Mouse (Mus musculus) MEL (cell line): Measurements from ENCODE around the gene Fam122b. TPM values are rescaled to one million over a fixed set of nuclear protein-coding genes. Genes with fewer than 3 reads are reported as not detected.

Source experiments
- DNase-seq: peaks from one replicate; pipeline ENCODE4 v3.0.0; 2011; ENCODE audit warnings: low read depth, low spot score
- H3K27ac ChIP-seq: 2 replicates; pipeline ENCODE4 v1.5.1; 2012; ENCODE audit warnings: low read depth, mild to moderate bottlenecking, control low read depth, low read length, moderate library complexity; ENCODE audit not compliant: control insufficient read depth
- H3K27me3 ChIP-seq, 2 experiments: fragments of 150-350 bp in 1 of 2; sonication (generic) in 1 of 2; 2 replicates each; pipeline ENCODE4 v1.6.1; 2012; ENCODE audit warnings: low read length in 2 of 2, mild to moderate bottlenecking in 2 of 2, improper control_type of control experiment in 1 of 2, moderate library complexity in 1 of 2; ENCODE audit not compliant: insufficient read depth in 2 of 2, control insufficient read depth in 1 of 2
- H3K36me3 ChIP-seq, 2 experiments: 2 replicates each; pipeline ENCODE4 v1.6.1; 2012 to 2014; ENCODE audit warnings: low read length in 2 of 2, improper control_type of control experiment in 1 of 2, inconsistent platforms in 1 of 2, mild to moderate bottlenecking in 1 of 2; ENCODE audit not compliant: insufficient read depth in 2 of 2, control insufficient read depth in 1 of 2
- H3K4me1 ChIP-seq, 2 experiments: fragments of 150-350 bp in 1 of 2; sonication (generic) in 1 of 2; 2 replicates each; pipeline ENCODE4 v1.6.1; 2012; ENCODE audit warnings: low read length in 2 of 2, improper control_type of control experiment in 1 of 2, mild to moderate bottlenecking in 1 of 2; ENCODE audit not compliant: insufficient read depth in 2 of 2, control insufficient read depth in 1 of 2
- H3K4me3 ChIP-seq, 2 experiments: fragments of 150-350 bp in 1 of 2; sonication (generic) in 1 of 2; 2 replicates each; pipeline ENCODE4 v1.5.1; 2012; ENCODE audit warnings: low read depth in 2 of 2, low read length in 2 of 2, mild to moderate bottlenecking in 2 of 2, moderate library complexity in 2 of 2, control low read depth in 1 of 2, improper control_type of control experiment in 1 of 2; ENCODE audit not compliant: control insufficient read depth in 1 of 2, insufficient read depth in 1 of 2
- H3K79me2 ChIP-seq: 2 replicates; pipeline ENCODE4 v1.6.1; 2012; ENCODE audit warnings: mild to moderate bottlenecking, low read length, moderate library complexity; ENCODE audit not compliant: control insufficient read depth, poor library complexity, insufficient read depth
- H3K9ac ChIP-seq: 2 replicates; pipeline ENCODE4 v1.6.1; 2012; ENCODE audit warnings: low read depth, mild to moderate bottlenecking, control low read depth, low read length, moderate library complexity; ENCODE audit not compliant: control insufficient read depth, poor library complexity, severe bottlenecking
- H3K9me3 ChIP-seq: fragments of 150-350 bp; sonication (generic); replicated peaks from 2 replicates; pipeline ENCODE4 v1.6.1; 2012; ENCODE audit warnings: mild to moderate bottlenecking, low read length, improper control_type of control experiment, moderate library complexity; ENCODE audit not compliant: insufficient read depth
- BHLHE40 ChIP-seq: IDR thresholded peaks from 2 replicates; pipeline ENCODE4 v1.6.1; 2012; ENCODE audit warnings: low read depth, mild to moderate bottlenecking, inconsistent platforms, low read length, improper control_type of control experiment, borderline replicate concordance
- CHD1 ChIP-seq: IDR thresholded peaks from 2 replicates; pipeline ENCODE4 v1.6.1; 2012; ENCODE audit warnings: low read depth, mild to moderate bottlenecking, inconsistent platforms, low read length, improper control_type of control experiment
- CHD2 ChIP-seq: IDR thresholded peaks from 2 replicates; pipeline ENCODE4 v1.6.1; 2011; ENCODE audit warnings: low read length, improper control_type of control experiment
- CTCF ChIP-seq, 3 experiments: IDR thresholded peaks in 2 of 3; conservative IDR thresholded peaks in 1 of 3; 2 replicates each; pipeline ENCODE4 v1.5.1; 2011 to 2012; ENCODE audit warnings: low read length in 3 of 3, low read depth in 2 of 3, mild to moderate bottlenecking in 2 of 3, improper control_type of control experiment in 1 of 3, inconsistent platforms in 1 of 3, mixed read lengths in 1 of 3, moderate library complexity in 1 of 3; ENCODE audit not compliant: control insufficient read depth in 1 of 3, insufficient read depth in 1 of 3, poor library complexity in 1 of 3, severe bottlenecking in 1 of 3
- E2F4 ChIP-seq: IDR thresholded peaks from 2 replicates; pipeline ENCODE4 v1.6.1; 2011; ENCODE audit warnings: low read depth, low read length, improper control_type of control experiment, borderline replicate concordance
- EP300 ChIP-seq, 2 experiments: IDR thresholded peaks; 2 replicates each; pipeline ENCODE4 v1.6.1; 2011; ENCODE audit warnings: improper control_type of control experiment in 2 of 2, low read length in 2 of 2, low read depth in 1 of 2, mild to moderate bottlenecking in 1 of 2
- GABPA ChIP-seq: IDR thresholded peaks from 2 replicates; pipeline ENCODE4 v1.6.1; 2012; ENCODE audit warnings: low read depth, mild to moderate bottlenecking, inconsistent platforms, low read length, improper control_type of control experiment, moderate library complexity
- GATA1 ChIP-seq: IDR thresholded peaks from 2 replicates; pipeline ENCODE4 v1.6.1; 2011; ENCODE audit warnings: low read depth, low read length, improper control_type of control experiment
- HCFC1 ChIP-seq: IDR thresholded peaks from 2 replicates; pipeline ENCODE4 v1.6.1; 2012; ENCODE audit warnings: low read depth, mild to moderate bottlenecking, inconsistent platforms, low read length, improper control_type of control experiment, moderate library complexity
- KAT2A ChIP-seq: conservative IDR thresholded peaks from 2 replicates; pipeline ENCODE4 v1.6.1; 2012; ENCODE audit warnings: low read depth, low read length, improper control_type of control experiment, inconsistent platforms
- MAX ChIP-seq: IDR thresholded peaks from 2 replicates; pipeline ENCODE4 v1.6.1; 2011; ENCODE audit warnings: low read length, improper control_type of control experiment
- MAZ ChIP-seq: IDR thresholded peaks from 2 replicates; pipeline ENCODE4 v1.6.1; 2012; ENCODE audit warnings: low read depth, mild to moderate bottlenecking, inconsistent platforms, low read length, improper control_type of control experiment
- MEF2A ChIP-seq: IDR thresholded peaks from 2 replicates; pipeline ENCODE4 v1.6.1; 2014; ENCODE audit warnings: low read depth, mild to moderate bottlenecking, inconsistent platforms, low read length, improper control_type of control experiment; ENCODE audit not compliant: poor library complexity, insufficient replicate concordance, severe bottlenecking; ENCODE audit errors: extremely low read depth
- MXI1 ChIP-seq: IDR thresholded peaks from 2 replicates; pipeline ENCODE4 v1.6.1; 2011; ENCODE audit warnings: mild to moderate bottlenecking, low read depth, low read length, improper control_type of control experiment
- MYC ChIP-seq: IDR thresholded peaks from 2 replicates; pipeline ENCODE4 v1.6.1; 2011; ENCODE audit warnings: low read depth, mild to moderate bottlenecking, low read length, improper control_type of control experiment, moderate library complexity
- NRF1 ChIP-seq: IDR thresholded peaks from 2 replicates; pipeline ENCODE4 v1.6.1; 2014; ENCODE audit warnings: low read depth, mild to moderate bottlenecking, inconsistent platforms, low read length, improper control_type of control experiment, moderate library complexity; ENCODE audit not compliant: poor library complexity, insufficient read depth, severe bottlenecking
- POLR2A ChIP-seq, 2 experiments: IDR thresholded peaks; 2 replicates each; pipeline ENCODE4 v1.6.1; 2011 to 2012; ENCODE audit warnings: low read length in 2 of 2, mild to moderate bottlenecking in 2 of 2, control low read depth in 1 of 2, improper control_type of control experiment in 1 of 2, low read depth in 1 of 2, moderate library complexity in 1 of 2; ENCODE audit not compliant: control insufficient read depth in 1 of 2, insufficient read depth in 1 of 2, poor library complexity in 1 of 2
- POLR2AphosphoS2 ChIP-seq: IDR thresholded peaks from 2 replicates; pipeline ENCODE4 v1.6.1; 2011; ENCODE audit warnings: low read length, improper control_type of control experiment
- POLR2AphosphoS5 ChIP-seq: IDR thresholded peaks from 2 replicates; pipeline ENCODE4 v1.6.1; 2012; ENCODE audit warnings: low read depth, borderline replicate concordance, mild to moderate bottlenecking, inconsistent platforms, low read length, moderate library complexity, mixed read lengths
- RAD21 ChIP-seq: IDR thresholded peaks from 2 replicates; pipeline ENCODE4 v1.6.1; 2011; ENCODE audit warnings: mild to moderate bottlenecking, low read depth, low read length, improper control_type of control experiment
- RCOR1 ChIP-seq: IDR thresholded peaks from 2 replicates; pipeline ENCODE4 v1.6.1; 2012; ENCODE audit warnings: low read depth, mild to moderate bottlenecking, inconsistent platforms, low read length, improper control_type of control experiment
- SIN3A ChIP-seq: IDR thresholded peaks from 2 replicates; pipeline ENCODE4 v1.6.1; 2012; ENCODE audit warnings: low read length, improper control_type of control experiment, inconsistent platforms
- SMC3 ChIP-seq: IDR thresholded peaks from 2 replicates; pipeline ENCODE4 v1.6.1; 2011; ENCODE audit warnings: low read depth, low read length, improper control_type of control experiment
- TAL1 ChIP-seq: IDR thresholded peaks from 2 replicates; pipeline ENCODE4 v1.6.1; 2012; ENCODE audit warnings: mild to moderate bottlenecking, inconsistent platforms, low read length, moderate library complexity, mixed read lengths
- TBP ChIP-seq: IDR thresholded peaks from 2 replicates; pipeline ENCODE4 v1.8.0; 2011; ENCODE audit warnings: low read depth, low read length, improper control_type of control experiment
- TCF12 ChIP-seq: IDR thresholded peaks from 2 replicates; pipeline ENCODE4 v1.6.1; 2014; ENCODE audit warnings: low read depth, mild to moderate bottlenecking, inconsistent platforms, low read length, improper control_type of control experiment, moderate library complexity
- UBTF ChIP-seq: IDR thresholded peaks from 2 replicates; pipeline ENCODE4 v1.6.1; 2012; ENCODE audit warnings: low read depth, mild to moderate bottlenecking, inconsistent platforms, low read length, improper control_type of control experiment, moderate library complexity, borderline replicate concordance; ENCODE audit not compliant: insufficient read depth
- ZKSCAN1 ChIP-seq: IDR thresholded peaks from 2 replicates; pipeline ENCODE4 v1.6.1; 2012; ENCODE audit warnings: low read depth, mild to moderate bottlenecking, inconsistent platforms, low read length, improper control_type of control experiment, moderate library complexity
- ZMIZ1 ChIP-seq: IDR thresholded peaks from 2 replicates; pipeline ENCODE4 v1.6.1; 2012; ENCODE audit warnings: low read depth, mild to moderate bottlenecking, inconsistent platforms, low read length, improper control_type of control experiment, moderate library complexity
- polyA plus RNA-seq, 2 experiments: library from polyadenylated mRNA; stranded (reverse) in 1 of 2; unstranded in 1 of 2; fragments of >175 nt in 1 of 2; fragments of >200 nt in 1 of 2; gene quantifications; 2 replicates each; pipeline versions ENCODE4 v1.2.1 to v1.2.4; 2012; ENCODE audit warnings: low replicate concordance in 2 of 2, low read depth in 1 of 2; ENCODE audit not compliant: insufficient read length in 2 of 2, insufficient read depth in 1 of 2, missing spikeins in 1 of 2
- total RNA-seq: library from RNA; depleted of rRNA; stranded (reverse); fragments of 300-350 nt; gene quantifications from 2 replicates; pipeline ENCODE4 v1.2.3, GENCODE M21; 2012

Fam122b gene
- total and polyA plus RNA-seq, 3 experiments, result 2.2 to 9.9 TPM; not detected in 1

GRCm38 (mm10) chrX:53197681-53198080 lies 71.9 kb downstream of the Fam122b start:
- no peak for DNase-seq
- H3K79me2 ChIP-seq, result no peaks in the 10 kb centered on the region

DNA sequence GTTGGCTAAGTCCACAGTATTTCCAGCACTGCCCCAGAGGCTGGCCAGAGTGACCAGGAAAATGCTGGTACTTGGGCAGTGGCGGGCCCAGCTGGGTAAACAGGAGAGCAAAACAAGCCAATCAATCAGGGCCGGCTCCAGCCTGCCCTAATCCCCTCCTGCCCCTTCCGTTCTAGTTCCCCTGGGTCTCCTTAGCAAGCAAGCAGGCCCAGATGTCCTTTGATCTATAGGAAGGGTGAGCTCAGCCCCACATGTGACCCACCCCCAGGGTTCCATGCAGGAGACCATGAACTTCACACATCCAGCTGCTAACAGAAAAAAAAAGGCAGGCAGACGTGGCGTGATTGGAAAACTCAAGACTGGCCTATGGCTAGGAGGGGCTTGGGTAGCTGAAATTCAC lies 73.2 kb downstream of the Fam122b start:
- no peak overlapping the region for H3K4me3 ChIP-seq
- no peaks in the 10 kb centered on the region for H3K27me3 ChIP-seq
- no peak overlapping the region for H3K9ac ChIP-seq
- H3K9me3 ChIP-seq, result no peaks in the 10 kb centered on the region
- no peaks in the 10 kb centered on the region for H3K79me2 ChIP-seq
- no peak overlapping the region for H3K27ac ChIP-seq
- no peak for DNase-seq
- no peaks in the 10 kb centered on the region for H3K4me1 ChIP-seq
- TF ChIP-seq GABPA (no peak), CHD1 (no peak), MAZ (no peak), TBP (no peak), KAT2A (no peak), MAX (no peak), MYC (no peak), NRF1 (no peak), BHLHE40 (no peak), TCF12 (no peak), RCOR1 (no peak), UBTF (no peak), SIN3A (no peak), HCFC1 (no peak), E2F4 (no peak), CHD2 (no peak)
- no peaks in the 10 kb centered on the region for H3K36me3 ChIP-seq

More at GRCm38 (mm10) chrX:53197681-53198080, 71.9 kb downstream of the Fam122b start:
- H3K27me3 ChIP-seq, result no peaks in the 10 kb centered on the region
- no peak for TF ChIP-seq SMC3
- TF ChIP-seq RCOR1, result no peak
- no peak for TF ChIP-seq BHLHE40
- TF ChIP-seq CTCF (IDR thresholded peaks at IDR 0.05 in 2 of 3, conservative IDR thresholded peaks at IDR 0.05 in 1 of 3; ENCODE audit: control insufficient read depth in 1 of 3, insufficient read depth in 1 of 3, low read depth in 2 of 3, low read length in 3 of 3, poor library complexity in 1 of 3, severe bottlenecking in 1 of 3), result no peak
- no peak for TF ChIP-seq TAL1
- no peak for TF ChIP-seq EP300 (IDR thresholded peaks at IDR 0.05; ENCODE audit: low read depth in 1 of 2, low read length in 2 of 2)
- TF ChIP-seq UBTF, result no peak
- TF ChIP-seq MEF2A, result no peak
- TF ChIP-seq POLR2A (IDR thresholded peaks at IDR 0.05; ENCODE audit: control insufficient read depth in 1 of 2, insufficient read depth in 1 of 2, low read depth in 1 of 2, low read length in 2 of 2, poor library complexity in 1 of 2), result no peak
- no peak for TF ChIP-seq RAD21
- TF ChIP-seq POLR2AphosphoS2, result no peak
- TF ChIP-seq TBP, result no peak
- no peak for TF ChIP-seq E2F4
- no peak for TF ChIP-seq MXI1
- no peak for TF ChIP-seq GATA1
- TF ChIP-seq POLR2AphosphoS5, result no peak
- no peak for TF ChIP-seq ZKSCAN1
- no peak for TF ChIP-seq ZMIZ1
- H3K36me3 ChIP-seq, result no peaks in the 10 kb centered on the region
- no peak overlapping the region for H3K9ac ChIP-seq
- no peak overlapping the region for H3K4me3 ChIP-seq
- no peaks in the 10 kb centered on the region for H3K4me1 ChIP-seq
- H3K27ac ChIP-seq, result no peak overlapping the region
- no peaks in the 10 kb centered on the region for H3K9me3 ChIP-seq
